Mouse (Mus musculus) brain, embryonic 14.5 days (tissue): ENCODE data around the gene Nf1.

Source experiments
- CTCF ChIP-seq: fragments of 200-500 bp; IDR thresholded peaks from 2 replicates; pipeline ENCODE4 v1.5.1; 2012; ENCODE audit warnings: inconsistent platforms, mild to moderate bottlenecking, moderate library complexity, borderline replicate concordance; ENCODE audit not compliant: insufficient read depth, insufficient read length; ENCODE audit errors: extremely low read depth
- POLR2A ChIP-seq: fragments of 200-500 bp; IDR thresholded peaks from 2 replicates; pipeline ENCODE4 v1.6.1; 2012; ENCODE audit warnings: mild to moderate bottlenecking, inconsistent platforms, borderline replicate concordance; ENCODE audit not compliant: poor library complexity, insufficient read depth, insufficient read length, severe bottlenecking; ENCODE audit errors: extremely low read depth

- TF ChIP-seq POLR2A = no peak
- no peak for TF ChIP-seq CTCF
Measured at GRCm38 (mm10) chr11:79573836-79574235, 234.3 kb downstream of the Nf1 start.
